Mouse (Mus musculus): ENCODE results near the gene Myo6.
"Not testable (repeated sequence)": the region's sequence is repeated elsewhere in the genome, so short reads cannot be mapped to it uniquely, and the experiment has no call there.

The Myo6 gene

DNA sequence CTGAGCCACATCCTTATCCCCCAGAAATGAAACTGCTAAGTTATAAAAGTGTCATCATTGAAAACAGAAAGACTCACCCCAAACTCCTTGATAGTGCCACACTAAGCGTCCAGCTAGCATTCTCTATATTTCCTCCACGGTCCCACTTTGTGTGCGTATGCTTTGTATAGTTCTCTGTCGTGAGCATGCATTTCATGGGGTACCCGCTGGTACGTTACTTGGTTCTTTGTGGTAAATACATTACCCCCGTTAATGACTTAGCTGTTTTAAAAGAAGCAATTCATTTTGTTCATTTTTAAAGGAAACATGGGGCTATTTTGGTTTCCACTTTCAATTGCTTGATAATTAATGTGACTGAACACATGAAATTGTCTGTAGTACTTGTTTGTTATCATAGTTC, 122.0 kb downstream of the Myo6 start:
- no peak for DNase-seq (ENCODE audit: extremely low read depth, low read depth)

DNA sequence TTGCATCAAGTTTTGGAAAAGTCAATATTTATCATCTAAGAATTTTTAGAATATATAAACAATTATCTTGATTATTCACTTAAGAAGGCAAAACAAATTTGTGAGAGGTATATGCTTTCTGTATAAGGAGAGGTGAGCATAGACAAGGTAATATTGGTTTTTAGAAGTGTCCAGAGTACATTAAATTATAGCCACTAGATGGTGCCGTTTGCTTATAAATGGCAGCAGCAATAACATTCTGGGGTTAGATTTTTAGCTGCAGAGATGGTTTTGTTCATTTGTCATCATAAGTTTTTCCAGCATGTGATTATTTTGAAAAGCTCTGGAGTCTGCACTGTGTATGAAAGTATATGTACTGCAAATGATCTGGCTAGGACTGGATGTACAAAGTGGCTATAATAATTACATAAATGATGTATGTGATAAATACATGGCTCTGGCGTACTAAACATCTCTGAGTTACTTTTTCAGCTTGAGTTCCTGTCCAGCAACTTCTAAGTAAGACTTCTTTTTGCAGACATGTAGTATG, 128.3 kb downstream of the Myo6 start:
- DNase-seq (ENCODE audit: extremely low read depth, low read depth) = peak; percentile 11

DNA sequence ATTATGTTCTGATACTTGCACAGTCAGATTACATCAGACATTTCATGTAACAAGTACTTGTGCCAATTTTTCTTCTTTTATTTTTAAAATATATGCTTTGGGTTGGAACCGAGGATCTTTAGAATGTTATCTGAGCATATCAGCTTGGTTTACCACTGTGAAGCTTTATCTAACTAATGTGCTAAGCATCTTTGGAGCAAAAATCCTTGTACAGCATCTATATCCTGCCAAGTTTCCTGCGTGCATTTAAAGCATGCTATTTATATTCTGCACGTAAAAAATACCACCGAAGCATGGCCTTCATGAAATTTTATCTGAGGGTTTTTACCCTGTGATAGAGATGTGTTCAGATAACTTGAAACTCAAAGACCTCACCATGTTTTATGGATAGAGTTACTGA, 131.3 kb downstream of the Myo6 start:
- DNase-seq (ENCODE audit: extremely low read depth, low read depth) = no peak

DNA sequence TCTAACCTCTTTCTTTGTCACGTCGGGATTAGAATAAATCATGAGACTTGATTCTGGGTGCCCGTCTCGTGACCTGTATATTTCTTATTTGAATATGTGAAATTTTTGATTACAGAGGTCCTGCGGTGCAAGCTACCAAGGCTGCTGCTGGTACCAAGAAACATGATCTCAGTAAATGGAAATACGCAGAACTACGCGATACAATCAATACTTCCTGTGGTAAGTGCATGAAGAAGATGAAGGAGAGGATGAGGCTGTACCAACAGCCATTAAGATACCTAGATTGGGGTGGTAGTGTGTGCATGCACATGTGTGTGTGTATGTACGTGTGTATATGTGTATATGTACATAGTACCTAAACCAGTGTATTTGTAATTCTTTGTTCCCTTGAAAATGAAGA, 134.2 kb downstream of the Myo6 start:
- no peak for DNase-seq (ENCODE audit: extremely low read depth, low read depth)

DNA sequence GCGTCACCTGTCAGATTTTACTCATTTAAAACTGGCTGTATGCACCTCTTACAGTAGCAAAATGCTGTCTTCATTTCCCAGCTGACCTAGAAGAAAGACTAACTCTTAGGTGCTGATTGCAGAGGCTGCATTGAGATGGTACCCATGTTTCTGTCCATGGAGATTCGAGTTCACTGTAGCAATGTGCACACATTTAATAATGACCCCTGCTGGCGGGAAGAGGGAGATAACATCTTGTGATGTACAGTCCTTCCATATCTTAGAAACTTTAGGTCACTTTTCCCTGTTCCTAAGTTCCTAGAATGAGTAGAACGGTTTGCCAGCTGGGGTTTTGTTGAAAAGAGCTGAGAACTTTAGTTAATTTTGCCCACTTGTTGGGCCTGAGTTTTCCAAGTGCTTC, 138.7 kb downstream of the Myo6 start:
- DNase-seq (ENCODE audit: extremely low read depth, low read depth) = no peak

DNA sequence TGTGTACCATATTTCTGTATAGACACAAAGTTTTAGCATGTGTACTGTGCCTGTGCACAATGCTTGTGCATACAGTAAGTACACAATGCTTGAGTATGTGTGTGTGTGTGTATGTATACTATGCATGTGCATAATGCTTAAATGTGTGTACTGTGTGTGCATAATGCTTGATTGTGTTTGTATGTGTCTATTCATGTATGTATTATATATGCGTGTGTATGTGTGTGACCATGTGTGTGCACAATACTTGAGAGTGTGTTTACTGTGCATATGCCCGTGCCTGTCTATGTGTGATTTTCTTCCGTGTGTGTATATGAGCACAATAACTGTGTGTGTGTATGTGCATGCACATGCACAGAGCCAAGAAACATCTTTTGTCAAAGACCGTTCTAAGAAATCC, 141.6 kb downstream of the Myo6 start:
- DNase-seq (ENCODE audit: extremely low read depth, low read depth) = no peak

DNA sequence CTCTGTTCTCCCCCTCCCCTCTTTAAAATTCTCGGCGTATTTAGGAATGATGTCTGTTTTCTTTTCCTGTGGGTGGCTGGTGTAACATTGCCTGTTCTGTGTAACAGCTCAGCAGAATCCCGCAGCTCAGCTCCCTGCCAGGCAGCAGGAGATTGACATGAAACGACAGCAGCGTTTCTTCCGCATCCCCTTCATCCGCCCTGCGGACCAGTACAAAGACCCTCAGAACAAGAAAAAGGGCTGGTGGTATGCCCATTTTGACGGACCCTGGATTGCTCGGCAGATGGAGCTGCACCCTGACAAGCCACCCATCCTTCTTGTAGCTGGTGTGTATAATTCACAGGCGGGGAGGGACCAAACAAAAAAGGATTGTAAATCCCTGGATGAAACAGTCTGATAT, 142.0 kb downstream of the Myo6 start:
- DNase-seq (ENCODE audit: extremely low read depth, low read depth) = no peak

DNA sequence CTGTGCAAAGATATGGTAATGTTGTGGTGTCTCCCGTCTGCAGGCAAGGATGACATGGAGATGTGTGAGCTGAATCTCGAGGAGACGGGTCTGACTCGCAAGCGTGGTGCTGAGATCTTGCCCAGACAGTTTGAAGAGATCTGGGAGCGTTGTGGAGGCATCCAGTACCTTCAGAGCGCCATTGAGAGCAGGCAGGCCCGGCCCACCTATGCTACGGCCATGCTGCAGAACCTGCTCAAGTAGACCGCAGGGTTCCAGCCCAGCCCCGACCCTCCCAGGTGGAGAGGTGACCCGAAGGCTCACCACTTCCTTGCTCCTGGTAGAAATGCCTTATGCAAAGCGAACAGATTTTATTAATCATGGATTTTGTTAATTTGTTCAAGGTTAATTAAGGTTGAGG, 142.8 kb downstream of the Myo6 start:
- DNase-seq (ENCODE audit: extremely low read depth, low read depth) = no peak

DNA sequence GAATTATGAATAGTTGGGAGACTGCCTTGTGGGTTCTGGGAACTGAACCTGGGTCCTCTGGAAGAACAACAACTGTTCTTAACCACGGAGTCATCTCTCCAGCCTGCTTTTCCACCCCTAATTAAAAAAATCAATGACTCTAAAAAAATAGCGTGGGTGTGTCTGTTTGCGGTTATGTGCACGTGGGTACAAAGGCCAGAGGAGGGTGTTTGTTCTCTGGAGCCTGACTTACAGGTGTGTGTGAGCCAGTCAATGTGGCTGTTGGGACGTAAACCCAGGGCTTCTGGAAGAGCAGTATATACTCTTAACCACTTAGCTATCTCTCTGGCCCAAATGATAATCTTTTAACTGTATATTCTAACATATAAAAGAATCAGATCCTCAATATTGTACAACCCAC, 148.8 kb downstream of the Myo6 start:
- DNase-seq (ENCODE audit: extremely low read depth, low read depth) = no peak

DNA sequence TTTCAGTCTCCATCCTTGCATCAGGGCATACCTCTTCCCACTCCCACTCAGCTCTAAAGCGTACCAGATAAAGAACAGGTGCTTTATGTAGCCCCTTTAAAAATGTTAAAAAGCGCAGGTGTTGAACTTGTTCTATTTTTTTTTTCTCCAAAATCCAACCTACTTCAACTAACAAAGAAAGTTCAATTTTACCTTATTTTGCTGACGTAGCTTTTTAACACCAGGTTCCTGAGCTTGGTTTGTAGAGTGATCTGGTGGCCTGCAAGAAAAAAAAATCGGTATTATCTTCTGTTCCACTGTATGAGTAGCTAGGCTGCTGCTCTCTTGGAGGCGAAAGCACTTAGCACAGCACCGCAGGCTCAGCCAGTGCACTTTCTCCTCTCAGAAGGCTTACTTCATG, 151.1 kb downstream of the Myo6 start:
- no peak for DNase-seq (ENCODE audit: extremely low read depth, low read depth)

DNA sequence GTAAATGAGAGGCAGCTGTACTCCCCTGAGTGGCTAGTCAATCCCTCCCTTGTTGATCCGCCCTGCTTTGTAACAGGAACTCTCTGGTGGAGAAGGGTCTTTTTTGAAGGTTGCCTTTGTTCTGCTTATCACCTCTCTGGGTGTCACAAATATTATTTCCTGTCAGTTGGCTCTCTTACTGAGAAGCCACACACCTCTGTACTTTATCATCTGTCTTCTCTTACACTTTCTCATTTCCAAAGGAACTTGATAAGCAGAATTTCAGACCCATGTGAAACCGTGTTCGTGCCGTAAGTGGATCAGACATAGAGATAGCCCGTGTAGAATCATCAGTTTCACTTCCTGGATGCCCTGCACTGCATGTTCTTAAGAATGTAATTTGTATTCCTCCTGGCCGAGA, 153.2 kb downstream of the Myo6 start:
- peak; percentile 63 for DNase-seq (ENCODE audit: extremely low read depth, low read depth)

DNA sequence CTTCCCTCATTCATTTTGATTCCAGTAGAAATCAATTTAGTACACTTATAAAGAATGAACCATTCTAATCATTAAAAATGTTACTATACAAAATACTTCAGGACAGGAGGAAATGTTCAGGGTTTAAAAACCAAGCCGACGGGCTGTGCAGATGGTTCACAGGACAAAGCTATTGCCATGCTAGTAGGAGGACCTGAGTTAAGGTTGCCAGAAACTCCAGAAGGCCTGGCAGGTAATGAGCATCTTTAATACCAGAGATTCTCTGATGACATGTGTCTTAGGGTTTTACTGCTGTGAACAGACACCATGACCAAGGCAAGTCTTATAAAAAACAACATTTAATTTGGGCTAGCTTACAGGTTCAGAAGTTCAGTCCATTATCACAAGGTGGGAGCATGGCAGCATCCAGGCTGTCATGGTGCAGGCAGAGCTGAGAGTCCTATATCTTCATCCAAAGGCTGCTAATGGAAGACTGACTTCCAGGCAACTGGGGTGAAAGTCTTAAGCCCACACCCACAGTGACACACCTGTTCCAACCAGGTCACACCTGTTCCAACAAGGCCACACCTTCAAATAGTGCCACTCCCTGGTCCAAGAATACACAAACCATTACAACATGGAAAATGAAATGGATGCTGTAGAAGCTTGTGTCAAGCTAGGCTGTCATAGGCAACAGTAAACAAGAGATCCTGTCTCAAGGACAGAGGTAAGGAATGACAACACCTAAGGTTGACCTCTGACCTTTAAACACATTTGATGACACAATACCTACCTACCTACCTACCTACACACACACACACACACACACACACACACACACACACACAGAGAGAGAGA, 156.4 kb downstream of the Myo6 start:
- not testable (repeated sequence) for DNase-seq (ENCODE audit: extremely low read depth, low read depth)

DNA sequence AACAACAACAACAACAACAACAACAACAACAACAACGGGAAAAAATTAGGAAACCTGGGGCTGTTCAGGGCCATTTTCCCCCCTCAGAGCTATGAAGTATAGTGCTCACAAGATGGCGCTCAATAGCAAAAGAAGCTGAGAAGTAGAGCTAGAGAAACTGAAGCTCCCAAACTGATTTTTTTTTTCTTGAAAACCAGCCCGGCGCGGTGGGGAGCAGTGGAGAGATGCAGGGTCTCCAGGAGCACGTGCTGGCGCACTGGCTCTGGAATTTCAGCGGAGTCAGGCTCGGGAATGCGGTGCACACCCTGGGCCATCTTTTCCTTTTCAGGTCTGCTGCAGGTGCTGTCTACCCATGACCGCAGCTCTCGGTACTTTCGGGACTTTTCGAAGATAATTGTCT, 167.3 kb downstream of the Myo6 start:
- DNase-seq (ENCODE audit: extremely low read depth, low read depth) = peak; percentile 20

DNA sequence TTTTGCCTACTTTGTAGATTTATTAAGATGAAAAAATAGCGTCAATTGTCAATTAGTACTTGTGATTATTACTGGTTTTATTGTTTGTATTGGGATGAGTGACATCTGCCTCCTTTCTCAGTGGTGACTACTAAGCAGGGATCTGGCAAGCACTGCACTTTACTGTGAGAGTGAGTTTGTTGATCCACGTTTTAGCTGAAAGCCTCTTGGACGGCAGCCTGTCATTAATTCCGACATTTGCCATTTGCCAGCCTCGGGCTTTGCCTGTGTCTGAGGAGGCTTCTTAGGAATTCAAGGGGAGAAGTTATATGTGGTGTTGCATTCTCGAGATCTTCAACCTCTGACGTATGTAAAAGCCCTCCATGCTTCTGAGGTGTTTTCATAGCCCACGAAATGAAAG, 168.6 kb downstream of the Myo6 start:
- no peak for DNase-seq (ENCODE audit: extremely low read depth, low read depth)

DNA sequence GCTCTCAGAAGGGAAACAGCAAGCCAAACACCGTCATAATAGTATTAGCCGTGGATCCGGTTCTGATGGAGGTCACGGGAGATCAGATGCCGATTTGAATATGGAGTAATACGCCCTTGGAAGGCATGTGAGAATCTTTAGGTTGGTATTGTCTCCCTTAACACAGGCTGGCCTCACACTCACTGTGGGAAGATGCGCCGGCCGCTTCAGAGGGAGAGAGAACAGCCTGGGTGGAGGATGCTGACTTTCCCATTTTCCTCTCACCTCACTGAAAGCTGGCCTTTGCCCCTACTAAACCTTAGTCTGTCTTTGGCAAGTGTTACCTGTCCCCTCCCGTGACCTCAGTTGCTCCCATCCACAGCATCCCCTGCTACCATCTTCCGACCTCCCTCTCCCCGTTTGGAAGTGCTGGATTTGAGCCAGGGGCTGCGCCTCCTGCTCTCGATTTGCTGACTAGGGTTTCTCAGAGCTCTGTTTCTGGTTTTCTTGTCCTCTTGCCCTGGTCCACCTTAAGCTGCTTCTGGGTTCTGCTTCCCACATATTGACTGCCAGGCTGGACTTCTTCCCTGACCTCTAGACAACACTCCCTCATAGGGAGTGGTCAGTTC, 169.3 kb downstream of the Myo6 start:
- DNase-seq (ENCODE audit: extremely low read depth, low read depth) = no peak

DNA sequence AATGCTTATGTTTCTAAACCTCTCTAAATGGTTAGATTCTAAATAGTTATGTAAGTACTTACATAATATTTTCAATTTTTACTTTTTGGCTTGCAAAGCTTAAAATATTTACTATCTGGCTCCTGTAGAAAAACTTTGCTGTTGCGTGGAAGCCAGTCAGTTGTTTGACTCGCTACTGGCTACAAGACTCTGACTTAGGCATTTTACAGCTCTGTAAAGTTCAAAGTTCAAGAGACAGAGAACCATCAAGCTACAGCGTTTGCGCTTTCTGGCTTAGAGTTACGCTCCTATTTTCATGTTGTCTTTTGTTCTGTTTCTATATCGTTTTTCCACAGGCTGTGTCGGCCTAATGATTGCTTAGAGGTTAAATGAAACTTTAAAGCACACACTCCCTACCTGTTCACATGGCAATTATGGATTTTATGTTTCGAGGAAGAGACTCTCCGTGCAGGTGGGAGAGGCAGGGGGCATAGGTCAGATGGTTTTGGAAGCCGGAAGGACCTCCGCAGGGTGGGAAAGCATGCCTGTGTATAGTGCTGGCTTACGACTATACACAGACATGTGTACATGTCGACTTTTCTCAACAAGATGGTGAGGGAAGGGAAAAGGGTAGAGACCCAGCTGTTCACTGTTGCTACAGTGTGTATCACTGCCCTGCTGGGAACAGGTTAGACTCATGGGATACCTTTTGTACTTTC, 171.0 kb downstream of the Myo6 start:
- no peak for DNase-seq (ENCODE audit: extremely low read depth, low read depth)

DNA sequence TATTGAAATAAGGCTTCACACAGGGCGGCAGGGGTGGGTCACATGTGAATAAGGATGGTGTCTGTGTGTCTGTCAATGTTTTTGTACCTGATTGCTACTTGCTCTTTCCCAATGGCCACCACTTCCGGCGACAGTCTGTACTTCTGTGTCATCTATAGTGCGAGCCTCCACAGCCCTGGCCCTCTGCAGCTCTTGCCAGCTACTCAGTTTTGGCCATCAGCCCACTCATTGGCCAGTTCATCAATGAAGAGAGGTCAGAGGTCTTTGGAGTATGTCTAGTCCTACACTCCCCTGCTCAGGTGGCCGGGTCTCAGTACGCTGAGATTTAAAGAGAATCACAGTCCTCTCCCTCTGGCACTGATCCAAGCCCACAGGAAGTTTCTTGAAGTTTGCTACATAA, 173.2 kb downstream of the Myo6 start:
- DNase-seq (ENCODE audit: extremely low read depth, low read depth) = no peak

DNA sequence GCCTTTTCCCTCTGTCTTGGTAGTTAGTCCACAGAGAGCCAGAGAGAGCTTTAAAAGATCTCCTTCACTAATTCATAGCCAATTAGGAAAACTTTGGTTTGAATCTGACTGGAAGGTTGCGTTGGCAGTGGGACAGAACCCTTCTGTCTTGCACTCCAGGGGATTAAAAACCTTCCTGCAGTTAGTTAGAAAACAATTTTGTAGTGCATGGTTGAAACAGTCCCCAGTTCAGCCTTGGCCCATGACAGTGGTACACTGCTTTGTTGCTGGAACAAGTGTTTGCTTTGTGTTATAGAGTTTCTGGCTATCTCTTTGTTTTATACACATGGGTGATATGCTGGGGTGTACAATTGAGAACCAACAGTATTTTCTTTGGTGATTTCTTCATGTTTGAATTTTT, 176.1 kb downstream of the Myo6 start:
- DNase-seq (ENCODE audit: extremely low read depth, low read depth) = no peak

DNA sequence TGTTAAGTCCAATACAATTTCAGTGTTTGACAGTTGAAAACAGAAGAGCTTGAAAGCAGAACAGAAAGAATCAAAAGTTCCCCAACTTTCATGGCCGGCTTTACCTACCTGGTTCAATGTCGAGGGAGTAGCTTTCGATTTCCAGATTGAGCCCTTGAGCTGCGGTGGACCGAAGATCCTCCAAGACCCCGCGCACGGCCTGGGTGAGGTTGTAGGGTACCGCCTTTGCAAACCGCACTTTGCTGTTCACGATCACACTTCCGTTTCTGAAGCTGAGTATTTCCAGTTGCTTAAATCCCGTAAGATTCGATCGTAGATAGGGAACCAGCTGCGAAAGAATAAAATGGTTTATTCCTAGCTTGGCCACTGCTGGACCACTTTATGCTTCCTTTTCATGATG, 176.9 kb downstream of the Myo6 start:
- no peak for DNase-seq (ENCODE audit: extremely low read depth, low read depth)

DNA sequence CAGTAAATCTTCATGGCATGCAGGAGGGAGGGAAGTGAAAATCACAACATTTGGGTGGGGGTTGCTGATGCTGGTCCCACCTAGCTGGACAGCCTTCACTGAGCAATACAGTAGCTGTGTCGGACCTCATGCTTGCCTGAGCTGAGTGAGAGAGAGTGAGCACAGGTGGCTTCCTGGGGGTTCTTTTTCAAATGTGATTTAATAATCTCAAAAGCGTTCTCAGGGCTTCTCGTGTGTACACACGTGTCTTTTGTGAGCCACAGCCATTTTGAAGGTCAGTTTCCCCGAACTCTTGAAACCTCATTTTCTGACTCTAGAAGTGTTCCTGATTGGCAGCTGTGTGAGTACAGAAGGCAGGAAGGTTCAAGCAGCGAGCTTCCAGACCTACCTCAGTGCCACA, 177.7 kb downstream of the Myo6 start:
- no peak for DNase-seq (ENCODE audit: extremely low read depth, low read depth)

DNA sequence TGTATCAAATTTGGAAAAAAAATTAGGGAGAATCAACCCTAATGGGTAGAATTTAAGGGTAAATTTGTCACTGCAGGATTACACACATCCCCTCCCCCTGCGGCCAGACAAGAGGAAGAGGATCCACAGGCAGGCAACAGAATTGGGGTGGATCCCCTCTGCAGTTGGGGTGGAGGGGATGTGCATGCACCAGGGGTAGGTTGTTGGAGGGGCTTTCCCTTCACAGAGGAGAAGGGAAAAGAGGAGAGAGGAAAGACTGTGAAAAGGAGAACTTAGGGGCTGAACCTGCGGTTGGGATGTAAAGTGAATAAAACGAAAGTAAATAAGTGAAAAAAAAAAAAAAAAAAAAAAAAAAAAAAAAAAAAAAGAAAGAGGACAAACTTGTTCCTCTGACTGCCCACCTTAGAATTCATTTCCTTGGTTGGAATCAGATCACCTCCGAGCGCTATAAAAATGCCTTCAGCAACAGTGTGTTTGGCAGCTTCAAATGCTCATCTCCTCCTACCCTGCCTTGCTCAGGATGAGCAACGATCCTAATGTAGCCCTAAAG, 179.7 kb downstream of the Myo6 start:
- no peak for DNase-seq (ENCODE audit: extremely low read depth, low read depth)

DNA sequence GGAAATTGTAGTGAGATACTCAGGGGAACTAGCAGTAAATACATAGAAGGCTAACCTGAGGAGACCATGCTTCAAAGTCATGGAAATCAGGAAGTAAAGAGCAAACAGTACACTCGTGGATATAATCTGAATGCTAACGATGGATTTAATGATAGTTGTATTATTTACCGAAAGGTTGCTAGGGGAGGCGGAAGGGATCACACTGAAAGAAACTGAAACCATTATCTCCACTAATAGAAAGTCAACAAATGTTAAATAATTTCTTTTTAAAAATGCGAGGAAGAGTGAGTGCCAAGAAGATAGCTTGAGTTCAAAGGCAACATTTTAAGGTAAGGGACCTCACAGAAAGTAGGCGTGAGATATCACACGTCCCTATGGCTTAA, 186.5 kb downstream of the Myo6 start:
- DNase-seq (ENCODE audit: extremely low read depth, low read depth) = no peak

Data from MEL-GATA-1-ER (cell line).